ENCODE assay signal across 8 mouse cellular contexts in the genomic region with DNA sequence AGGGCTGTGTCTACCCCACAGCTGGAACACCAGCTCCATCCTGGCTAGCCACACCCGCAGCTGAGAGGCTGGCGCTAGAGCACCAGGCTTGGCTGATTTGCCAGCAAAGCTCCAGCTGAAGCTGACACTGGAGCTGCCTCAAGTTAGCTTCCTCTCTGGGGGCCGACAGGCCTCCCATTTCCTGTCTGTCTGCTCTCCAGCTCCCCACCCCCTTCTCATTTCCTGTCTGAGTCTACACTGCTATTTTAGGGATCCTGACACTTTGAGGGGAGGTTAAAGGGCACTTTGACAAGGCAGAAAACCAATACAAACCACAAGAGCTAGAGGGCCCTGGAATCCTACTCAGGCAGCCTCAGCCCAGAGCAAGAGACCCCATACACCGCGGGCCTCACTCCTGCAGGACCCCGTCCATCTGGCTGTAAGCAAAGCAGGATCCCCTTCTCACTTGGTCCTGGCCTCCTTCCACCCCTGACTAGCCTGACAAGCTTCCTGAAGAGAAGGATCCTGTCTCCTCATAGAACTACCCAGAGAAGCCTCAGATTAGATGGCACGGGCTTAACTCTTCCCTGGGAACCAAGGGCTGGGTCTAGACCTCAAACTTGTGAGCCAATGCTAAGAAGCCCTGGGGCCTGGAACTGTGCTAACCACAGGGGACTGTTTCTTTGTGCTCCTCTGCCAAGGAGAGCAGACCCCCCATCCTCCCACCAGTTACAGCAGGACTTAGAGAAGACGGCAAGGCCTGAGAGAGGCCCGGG. TPM values are rescaled to one million over a fixed set of nuclear protein-coding genes. Genes with fewer than 3 reads are reported as not detected.
DNase-seq lines count a peak whose midpoint lies in the region; ATAC-seq lines count a peak whose summit lies in the region.

No protein-coding gene starts in this region.

- 40% methylated on average over 9 of the region's 9 CpGs for WGBS in intestine, embryonic 16.5 days
- WGBS in liver, embryonic 13.5 days (ENCODE audit: insufficient replicate concordance), result 10% methylated on average over 9 of the region's 9 CpGs

- H3K9me3 ChIP-seq in intestine, embryonic 16.5 days (ENCODE audit: control insufficient read depth, low read length), result no peaks in the 10 kb centered on the region
- no peaks in the 10 kb centered on the region for H3K9me3 ChIP-seq in liver, embryonic 13.5 days (replicated peaks)

- H3K9ac ChIP-seq in intestine, embryonic 16.5 days (ENCODE audit: low read depth, low read length), result peak overlapping the region; percentile 21; the same call in 1 of the 2 replicates
- H3K9ac ChIP-seq in liver, embryonic 13.5 days, result 0 out of 2 replicates have a peak overlapping the region, but pooled peaks have one; percentile 9

- H3K4me2 ChIP-seq in intestine, embryonic 16.5 days (ENCODE audit: low read depth, low read length), result no peak overlapping the region
- H3K4me2 ChIP-seq in liver, embryonic 13.5 days, result peak overlapping the region; percentile 34

- peak; percentile 69 for DNase-seq in layer of hippocampus, adult 11-12 months (ENCODE audit: low spot score)
- no peak for DNase-seq in layer of hippocampus, adult 18-20 months (ENCODE audit: low spot score in 2 of 2)
- DNase-seq in embryo, embryonic 10 days (ENCODE audit: low spot score), result peak; percentile 75
- peak; percentile 100 for DNase-seq in heart, adult 11 months
- peak; percentile 32 for DNase-seq in liver, embryonic 13.5 days
- DNase-seq in natural killer cell, adult 2 months (ENCODE audit: low spot score in 2 of 2), result peak; percentile 78 to 86
- peak; percentile 84 for DNase-seq in thymus, postnatal 25 days

- peak overlapping the region; percentile 96 for H3K27ac ChIP-seq in intestine, embryonic 16.5 days (ENCODE audit: low read length)
- H3K27ac ChIP-seq in liver, embryonic 13.5 days, result peak overlapping the region; percentile 84

- H3K4me3 ChIP-seq in intestine, embryonic 16.5 days (ENCODE audit: low read length), result no peak overlapping the region
- H3K4me3 ChIP-seq in liver, embryonic 13.5 days (replicated peaks), result no peak overlapping the region

- peaks cover 38% of the 10 kb centered on the region for H3K4me1 ChIP-seq in intestine, embryonic 16.5 days (ENCODE audit: control insufficient read depth, insufficient read depth, low read length)
- peaks cover 82% of the 10 kb centered on the region for H3K4me1 ChIP-seq in liver, embryonic 13.5 days (replicated peaks)

- ATAC-seq in intestine, embryonic 16.5 days, result peak; percentile 86
- ATAC-seq in liver, embryonic 13.5 days (ENCODE audit: low read depth), result peak; percentile 73

- H3K36me3 ChIP-seq in intestine, embryonic 16.5 days (ENCODE audit: control insufficient read depth, insufficient read depth, low read length), result no peaks in the 10 kb centered on the region
- H3K36me3 ChIP-seq in liver, embryonic 13.5 days, result no peaks in the 10 kb centered on the region

- no peaks in the 10 kb centered on the region for H3K27me3 ChIP-seq in intestine, embryonic 16.5 days (replicated peaks; ENCODE audit: control insufficient read depth, insufficient read depth, low read length)
- H3K27me3 ChIP-seq in liver, embryonic 13.5 days, result no peaks in the 10 kb centered on the region

RNA-seq across cellular contexts. Expression of gene Fmnl3, which starts 37.2 kb away (rescaled TPM):
- 1 to 10 TPM; 7.1 to 8.8 TPM for total RNA-seq in layer of hippocampus, adult 18-20 months (2021)
- polyA plus RNA-seq in intestine, embryonic 16.5 days (2015; fragmentation: Nextera tagmentation; extraction: Ambion mirVana), result 10.6 and 10.8 TPM in 2 replicates
- 3.4 and 3.7 TPM in 2 replicates for polyA plus RNA-seq in liver, embryonic 13.5 days (2015; fragmentation: Nextera tagmentation; extraction: Ambion mirVana)

RNA-seq across cellular contexts. Expression of gene Fam186b, which starts 37.4 kb away (rescaled TPM):
- 1 to 10 TPM; 1.6 to 2.2 TPM for total RNA-seq in layer of hippocampus, adult 18-20 months (2021)
- polyA plus RNA-seq in intestine, embryonic 16.5 days (2015; fragmentation: Nextera tagmentation; extraction: Ambion mirVana), result 0.24 TPM in 1 of 2 replicates, not detected in the other
- 0.06 TPM in 1 of 2 replicates, not detected in the other for polyA plus RNA-seq in liver, embryonic 13.5 days (2015; fragmentation: Nextera tagmentation; extraction: Ambion mirVana)

RNA-seq across cellular contexts. Expression of gene Prpf40b, which starts 38.2 kb away (rescaled TPM):
- 10 to 100 TPM; 93.2 to 93.7 TPM for total RNA-seq in layer of hippocampus, adult 18-20 months (2021)
- polyA plus RNA-seq in intestine, embryonic 16.5 days (2015; fragmentation: Nextera tagmentation; extraction: Ambion mirVana), result 29.8 and 34.8 TPM in 2 replicates
- 8.2 and 8.9 TPM in 2 replicates for polyA plus RNA-seq in liver, embryonic 13.5 days (2015; fragmentation: Nextera tagmentation; extraction: Ambion mirVana)

RNA-seq across cellular contexts. Expression of gene Tmbim6, which starts 59.6 kb away (rescaled TPM):
- total RNA-seq in layer of hippocampus, adult 18-20 months (2021), result 100 to 1,000 TPM; 359 to 374 TPM
- 726 and 829 TPM in 2 replicates for polyA plus RNA-seq in intestine, embryonic 16.5 days (2015; fragmentation: Nextera tagmentation; extraction: Ambion mirVana)
- 188 and 210 TPM in 2 replicates for polyA plus RNA-seq in liver, embryonic 13.5 days (2015; fragmentation: Nextera tagmentation; extraction: Ambion mirVana)

Comparison
In these comparisons a context has a peak if more than half of its experiments do, and no peak if none do; other contexts are left out.
1. DNase-seq: peak in layer of hippocampus, adult 11-12 months (single experiment), embryo, embryonic 10 days (single experiment), heart, adult 11 months (single experiment), liver, embryonic 13.5 days (single experiment), natural killer cell, adult 2 months (2 of 2) and thymus, postnatal 25 days (single experiment); none in layer of hippocampus, adult 18-20 months (0 of 2).